Mouse (Mus musculus) lung, postnatal 0 days (tissue): ENCODE data around the gene Galk1.

Experiments used
- CTCF ChIP-seq: IDR thresholded peaks from 2 replicates; pipeline ENCODE4 v1.5.1; 2016; ENCODE audit warnings: antibody characterized with exemption, mild to moderate bottlenecking
- EP300 ChIP-seq: IDR thresholded peaks from 2 replicates; pipeline ENCODE4 v1.6.1; 2016; ENCODE audit warnings: antibody characterized with exemption, mild to moderate bottlenecking, control low read depth

GRCm38 (mm10) chr11:115964977-115965604, 47.4 kb downstream of the Galk1 start:
- TF ChIP-seq CTCF: no peak
- TF ChIP-seq EP300: peak; percentile 97
